Mouse (Mus musculus) layer of hippocampus, adult 11-12 months (tissue): ENCODE results near the gene Prr13.
A peak's percentile ranks its signal among the peaks of the same experiment; 100 is the strongest.

Source experiments
- DNase-seq: peaks from one replicate; pipeline ENCODE4 v3.0.0; 2022; ENCODE audit warnings: low spot score

Prr13 gene

DNA sequence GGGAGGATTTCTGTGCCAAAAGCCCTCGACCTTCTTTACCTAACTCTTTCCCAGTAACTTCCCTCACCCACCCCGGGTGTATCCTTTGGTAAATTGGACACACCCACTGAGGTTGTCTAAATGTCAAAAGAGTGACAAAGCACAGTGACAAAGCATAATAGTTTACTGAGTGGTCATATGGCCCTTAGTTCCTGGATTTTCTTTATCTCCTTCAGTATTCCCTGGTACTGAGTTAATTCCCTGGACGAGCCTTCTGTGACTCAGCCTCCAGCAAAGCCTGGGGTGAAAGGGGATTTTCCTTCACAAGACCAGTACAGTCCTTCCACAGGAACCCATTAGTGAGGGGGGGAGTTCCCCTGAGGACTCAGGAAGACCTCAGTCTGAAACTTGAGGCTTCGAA lies 2.1 kb downstream of the Prr13 start:
- no peak for DNase-seq

DNA sequence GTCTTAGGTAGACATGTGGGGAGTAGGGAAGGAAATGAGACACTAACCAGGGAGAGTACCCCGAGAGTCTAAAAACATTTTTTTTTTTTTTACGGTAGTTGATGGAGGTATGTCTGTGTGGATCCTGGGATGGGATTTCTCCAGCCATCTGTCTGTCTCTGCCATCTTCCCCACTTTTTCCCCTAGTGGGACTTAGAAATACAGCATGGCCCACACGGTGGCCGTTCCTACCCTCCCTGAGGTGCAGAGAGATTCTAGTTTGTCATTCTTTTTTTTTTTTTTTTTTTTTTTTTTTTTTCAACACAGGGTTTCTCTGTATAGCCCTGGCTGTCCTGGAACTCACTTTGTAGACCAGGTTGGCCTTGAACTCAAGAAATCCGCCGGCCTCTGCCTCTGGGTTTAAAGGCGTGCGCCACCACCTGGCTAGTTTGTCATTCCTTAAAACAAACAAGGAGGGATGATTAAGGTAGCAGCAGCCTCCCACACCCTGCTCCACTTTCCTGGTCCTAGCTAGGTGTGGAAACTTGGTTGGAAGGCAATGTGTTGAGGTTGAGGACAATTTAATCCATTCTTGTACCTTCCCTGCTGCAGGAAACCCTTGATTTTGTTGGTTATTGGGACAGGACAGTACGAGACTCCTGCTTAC lies 2.7 kb downstream of the Prr13 start:
- DNase-seq = no peak

GRCm38 (mm10) chr15:102463666-102464065 lies 4.8 kb downstream of the Prr13 start:
- no peak for DNase-seq

GRCm38 (mm10) chr15:102468675-102469370 lies 10.0 kb downstream of the Prr13 start:
- no peak for DNase-seq

GRCm38 (mm10) chr15:102470183-102470604 lies 11.4 kb downstream of the Prr13 start, which contains the start of gene Pcbp2:
Pcbp2 (plus strand) TSS chr15:102470539.
- peak; percentile 96 for DNase-seq

DNA sequence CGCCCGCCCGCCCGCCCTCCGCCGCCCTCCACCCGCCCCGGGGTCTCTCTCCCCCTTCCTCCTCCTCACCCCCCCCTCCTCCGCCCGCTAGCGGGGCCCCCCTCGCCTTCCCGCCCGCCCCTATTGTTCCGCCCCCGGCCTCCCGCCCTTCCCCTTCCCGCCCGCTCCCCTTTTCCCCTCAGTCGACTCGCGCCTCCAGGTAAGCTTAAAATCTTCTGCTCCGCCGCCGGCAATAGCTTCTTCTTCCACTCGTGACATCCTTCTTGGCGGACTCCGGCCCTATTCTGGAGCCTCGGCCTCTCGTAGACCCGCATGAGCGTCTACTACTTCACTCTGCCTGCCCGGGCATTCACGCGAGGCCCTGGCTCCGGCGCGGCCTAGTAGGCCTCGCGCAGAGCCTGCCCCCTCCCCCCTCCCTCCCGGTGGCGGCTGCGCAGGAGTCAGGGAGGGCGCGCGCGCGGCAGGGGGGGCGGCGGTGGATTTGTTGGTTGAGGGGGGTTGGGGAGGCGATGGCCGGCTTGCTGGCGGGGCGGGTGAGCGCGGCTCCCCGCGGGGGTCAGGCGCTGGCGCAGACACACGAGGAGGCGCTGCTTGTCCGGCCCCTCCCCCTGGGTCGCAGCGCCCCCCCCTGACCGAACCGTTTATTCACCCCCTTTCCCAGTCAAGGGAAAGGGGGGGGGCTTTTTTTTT lies 11.9 kb downstream of the Prr13 start:
- DNase-seq = peak; percentile 79

DNA sequence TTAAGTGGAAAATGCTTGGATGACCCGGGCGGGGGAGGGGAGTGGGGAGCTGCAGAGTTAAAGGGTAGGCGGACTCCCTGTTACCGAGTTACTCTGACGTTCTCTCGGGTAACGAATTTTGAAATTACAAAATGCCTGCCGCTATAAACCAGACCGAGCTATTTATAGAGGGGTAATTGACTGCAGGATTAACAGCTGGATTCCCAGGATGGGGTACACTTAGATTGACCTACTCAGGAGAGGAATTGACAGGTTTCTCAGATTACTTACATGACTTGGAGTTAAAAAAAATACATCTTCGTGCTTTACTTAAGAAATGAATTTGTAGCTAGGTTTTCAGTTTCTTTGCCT lies 12.4 kb downstream of the Prr13 start:
- no peak for DNase-seq

DNA sequence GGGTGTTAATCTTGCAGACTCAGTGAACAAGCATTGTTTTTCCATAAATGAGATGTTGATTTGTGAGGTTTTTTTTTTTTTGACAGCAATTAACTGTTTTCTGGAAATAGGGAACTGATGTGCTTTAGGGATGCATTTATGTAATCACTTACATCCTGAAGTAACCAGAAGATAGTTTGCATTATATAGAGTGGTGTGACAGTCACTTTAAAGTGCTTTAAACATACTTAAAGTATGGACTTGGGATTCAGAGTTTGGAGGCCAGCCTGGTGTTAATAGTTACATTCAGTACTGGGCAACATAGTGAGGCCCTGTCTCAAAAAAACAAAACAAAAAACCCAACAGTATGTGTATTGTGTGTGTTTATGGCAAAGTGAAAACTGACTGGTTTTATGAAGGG lies 12.9 kb downstream of the Prr13 start:
- no peak for DNase-seq

DNA sequence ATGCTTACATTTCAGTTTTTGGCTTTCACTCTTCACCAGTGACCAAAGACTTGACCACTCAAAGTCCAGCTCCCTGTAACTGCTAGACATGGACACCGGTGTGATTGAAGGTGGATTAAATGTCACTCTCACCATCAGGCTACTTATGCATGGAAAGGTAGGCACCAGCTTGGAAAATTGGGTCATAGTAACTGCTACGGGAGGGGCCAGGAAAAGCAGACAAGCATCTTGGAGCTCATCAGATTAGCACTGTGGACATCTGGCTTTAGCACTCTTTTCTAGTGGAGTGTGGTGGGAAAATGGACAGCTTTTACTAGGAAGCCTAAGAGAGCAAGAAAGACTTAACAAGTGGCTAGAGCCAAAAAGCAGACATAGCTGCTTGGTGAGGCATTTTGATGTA lies 14.4 kb downstream of the Prr13 start:
- DNase-seq = no peak

- DNase-seq = no peak
Observed at GRCm38 (mm10) chr15:102474520-102474919, 15.7 kb downstream of the Prr13 start.

- no peak for DNase-seq
Observed at GRCm38 (mm10) chr15:102483136-102483535, 24.3 kb downstream of the Prr13 start.

- DNase-seq = no peak
Observed at GRCm38 (mm10) chr15:102485853-102486252, 27.0 kb downstream of the Prr13 start.

GRCm38 (mm10) chr15:102487664-102488063 lies 28.8 kb downstream of the Prr13 start:
- DNase-seq = no peak

- peak; percentile 51 for DNase-seq
Observed at GRCm38 (mm10) chr15:102498322-102498721, 39.5 kb downstream of the Prr13 start.

GRCm38 (mm10) chr15:102499370-102499769 lies 40.5 kb downstream of the Prr13 start:
- DNase-seq = peak; percentile 26

DNA sequence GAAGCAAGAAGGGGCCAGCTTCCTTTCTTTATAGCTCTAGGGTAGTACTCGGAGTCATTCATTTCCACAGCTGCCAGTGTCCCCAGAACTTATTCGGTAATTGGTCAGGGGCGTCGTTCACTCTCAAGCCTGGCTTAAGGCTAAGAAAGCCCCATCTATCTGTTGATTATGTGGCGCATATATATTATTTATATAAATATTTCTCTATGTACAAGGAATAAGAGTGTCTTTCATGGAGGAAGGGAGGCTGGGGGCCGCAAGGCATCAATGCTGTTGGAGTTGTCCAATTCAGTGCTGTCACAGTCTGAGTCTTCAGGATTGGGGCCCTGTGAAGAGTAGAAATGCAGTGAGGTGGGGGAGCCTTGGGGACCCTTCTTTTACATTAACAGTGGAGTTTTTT lies 41.0 kb downstream of the Prr13 start:
- DNase-seq = no peak

GRCm38 (mm10) chr15:102500479-102500878 lies 41.7 kb downstream of the Prr13 start:
- DNase-seq = no peak

DNA sequence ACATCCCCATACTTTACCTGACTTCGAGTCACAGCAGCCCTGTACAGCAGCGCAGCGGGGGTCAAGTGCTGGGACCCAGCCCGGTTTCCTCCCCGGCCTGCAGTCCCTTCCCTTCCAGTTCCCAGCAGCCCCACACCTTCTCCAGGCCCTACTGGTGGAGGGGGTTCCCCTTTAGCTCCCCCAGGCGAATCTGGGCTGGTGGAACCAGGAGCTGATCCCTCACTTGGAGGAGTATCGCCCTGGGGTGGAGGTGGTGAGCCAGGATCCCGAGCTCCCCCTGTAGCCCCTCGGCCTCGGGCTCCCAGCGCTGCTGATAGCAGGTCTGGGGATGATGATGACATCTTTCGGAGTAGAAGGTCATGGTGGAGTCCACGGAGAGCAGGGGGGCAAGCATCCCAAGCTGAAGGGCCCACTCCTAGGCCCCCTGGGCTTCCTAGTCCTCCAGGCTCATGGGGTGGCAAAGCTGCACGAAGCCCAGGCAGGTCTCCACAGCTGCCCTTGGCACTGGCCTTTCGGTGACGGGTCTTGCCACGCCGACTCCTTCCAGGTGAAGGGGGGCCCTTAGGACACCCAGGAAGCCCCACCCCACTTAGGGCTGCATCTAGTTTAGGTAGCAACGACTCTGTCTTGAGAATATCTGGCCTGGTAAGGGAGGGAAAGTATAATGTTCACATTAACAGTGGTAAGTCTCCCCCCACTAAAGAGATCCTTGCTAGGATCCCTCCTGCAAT lies 42.4 kb downstream of the Prr13 start:
- no peak for DNase-seq

DNA sequence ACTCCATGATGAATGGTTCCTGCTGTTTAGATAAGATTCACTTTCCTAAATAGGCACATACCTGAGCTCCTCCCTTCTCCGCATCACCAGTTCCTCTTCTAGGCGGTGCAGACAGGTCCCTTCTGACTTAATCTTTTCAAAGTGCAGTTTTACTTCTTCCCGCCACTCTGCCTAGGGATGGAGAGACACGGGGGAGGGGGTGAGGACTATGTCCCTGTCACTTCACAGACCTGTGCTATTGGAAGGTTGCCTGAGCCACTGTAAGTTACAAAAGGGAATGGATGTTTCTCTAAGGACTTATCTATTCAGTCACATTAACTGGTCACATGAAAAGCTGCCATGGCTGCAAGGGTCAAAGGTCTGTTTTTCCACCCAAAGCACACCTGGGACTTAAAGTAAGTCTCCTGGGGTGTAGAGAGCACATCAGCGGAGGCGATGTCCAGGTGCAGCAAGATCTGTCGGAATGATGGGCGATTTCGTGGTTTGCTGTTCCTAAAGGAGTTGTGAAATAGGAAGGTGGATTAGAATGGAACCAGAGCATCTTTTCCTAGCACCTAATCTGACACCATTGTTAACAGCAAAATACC lies 43.5 kb downstream of the Prr13 start:
- DNase-seq = no peak

DNA sequence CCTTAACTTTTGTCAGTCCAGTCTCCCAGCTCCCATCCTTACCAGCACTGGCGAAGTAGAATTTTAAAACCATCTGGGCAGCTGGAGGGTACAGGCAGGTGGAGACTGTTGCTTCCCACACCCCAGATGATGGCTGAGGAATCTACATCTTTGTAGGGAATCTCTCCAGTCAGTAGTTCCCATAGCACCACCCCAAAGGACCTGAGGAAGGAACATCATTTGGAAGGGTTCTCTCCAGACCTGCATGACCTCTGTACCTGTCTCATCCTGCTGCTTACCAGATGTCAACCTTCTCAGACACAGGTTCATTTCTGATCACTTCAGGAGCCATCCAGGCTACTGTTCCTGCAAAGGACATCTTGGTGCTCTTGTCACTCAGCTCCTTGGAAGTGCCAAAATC lies 44.6 kb downstream of the Prr13 start, which contains the start of gene Gm10337:
Gm10337 (plus strand) TSS at position 276 of the 400 bp plus-strand sequence.
- DNase-seq = no peak

GRCm38 (mm10) chr15:102503924-102504782 lies 45.3 kb downstream of the Prr13 start:
- DNase-seq = peak; percentile 3
